Mouse (Mus musculus): ENCODE results near the gene Gm3604. TPM values are rescaled to one million over a fixed set of nuclear protein-coding genes. Genes with fewer than 3 reads are reported as not detected.
"Not testable (repeated sequence)": the region's sequence is repeated elsewhere in the genome, so short reads cannot be mapped to it uniquely, and the experiment has no call there.

Gene Gm3604
- 2.5 and 3.4 TPM in 2 replicates for polyA plus RNA-seq (2016; fragmentation: Nextera tagmentation; extraction: Ambion mirVana)

DNA sequence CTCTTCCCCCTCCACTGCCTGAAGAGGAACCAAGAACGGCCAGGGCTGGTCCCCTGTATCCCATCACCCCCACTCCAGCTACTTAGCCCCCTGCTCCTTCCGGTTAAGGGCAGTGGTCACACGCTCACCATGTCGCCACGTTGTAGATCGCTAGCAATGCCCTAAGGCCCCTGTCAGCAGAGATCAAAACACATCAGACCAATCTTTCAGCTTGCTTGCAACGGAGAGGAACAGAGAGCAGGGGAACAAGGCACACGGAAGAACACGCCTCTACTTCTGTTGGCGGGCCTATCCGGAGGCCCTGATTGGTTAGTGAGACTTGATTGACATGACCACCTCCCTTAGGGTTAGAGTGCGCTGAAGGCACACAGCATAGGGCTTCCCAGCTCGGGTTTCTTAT is at the start of gene Gm3604:
Gene Gm3604, minus strand, starts transcription at position 226 of the 400 bp plus-strand sequence.
- H3K27ac ChIP-seq; H3K27me3 ChIP-seq; H3K36me3 ChIP-seq; H3K4me1 ChIP-seq; ATAC-seq (ENCODE audit: low FRiP score); H3K9ac ChIP-seq; H3K9me3 ChIP-seq (replicated peaks): not testable (repeated sequence)
- Histone ChIP-seq H3K4me2 (replicated peaks) (peak within 1 kb of the TSS; percentile 39), H3K4me3 (peak within 1 kb of the TSS; percentile 34)
- 15% methylated on average over 13 of the region's 13 CpGs for WGBS

DNA sequence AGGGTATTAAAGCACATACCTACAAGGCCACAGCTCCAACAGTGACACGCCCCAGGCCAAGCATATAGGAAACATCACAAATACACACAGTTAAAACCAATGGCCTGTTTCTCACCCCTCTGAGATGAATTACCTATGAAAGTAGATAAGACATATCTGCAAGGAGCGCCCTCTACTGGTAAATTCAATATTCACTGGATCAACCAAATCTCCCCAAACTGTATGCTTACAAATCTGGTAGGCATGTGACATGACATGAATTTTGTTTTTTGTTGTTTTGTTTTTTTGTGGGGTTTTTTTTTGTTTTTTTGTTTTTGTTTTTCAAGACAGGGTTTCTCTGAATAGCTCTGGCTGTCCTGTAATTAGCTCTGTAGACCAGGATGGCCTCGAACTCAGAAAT is 16.2 kb upstream of the Gm3604 start:
- not testable (repeated sequence) for H3K27me3 ChIP-seq; H3K9ac ChIP-seq; H3K4me1 ChIP-seq; H3K4me3 ChIP-seq; H3K27ac ChIP-seq; ATAC-seq (ENCODE audit: low FRiP score); H3K4me2 ChIP-seq (replicated peaks); H3K9me3 ChIP-seq (replicated peaks); H3K36me3 ChIP-seq
- 71% methylated on average over 3 of the region's 3 CpGs for WGBS

GRCm38 (mm10) chr13:62390076-62390620 is 7.2 kb upstream of the Gm3604 start:
- not testable (repeated sequence) for H3K36me3 ChIP-seq; H3K9ac ChIP-seq; H3K27ac ChIP-seq; H3K4me2 ChIP-seq (replicated peaks); H3K27me3 ChIP-seq; H3K4me1 ChIP-seq; ATAC-seq (ENCODE audit: low FRiP score); H3K4me3 ChIP-seq
- peaks cover 10% of the 10 kb centered on the region for H3K9me3 ChIP-seq (replicated peaks)
- WGBS: 85% methylated on average over 8 of the region's 8 CpGs

DNA sequence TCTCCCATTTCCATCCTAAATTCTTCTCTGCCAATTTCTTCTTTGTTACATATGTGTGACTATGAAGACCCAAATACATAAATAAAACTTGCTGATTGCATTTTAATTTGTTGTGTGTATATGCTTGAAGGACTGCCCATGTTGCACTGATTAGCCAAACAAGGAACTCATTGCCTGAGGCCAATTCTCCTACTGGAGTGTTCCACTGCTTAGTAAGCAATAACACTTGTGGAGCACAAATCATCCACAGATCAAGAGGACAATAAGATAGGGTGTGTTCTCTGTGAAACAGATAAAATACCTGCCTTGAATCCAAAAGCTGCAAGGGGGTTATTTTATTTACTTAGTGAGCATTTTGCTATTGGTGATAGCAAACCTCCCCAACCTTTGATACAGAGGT is 51.2 kb downstream of the Gm3604 start:
- Histone ChIP-seq H3K27ac (no peak overlapping the region), H3K9ac (no peak overlapping the region), H3K27me3 (no peaks in the 10 kb centered on the region), H3K4me3 (no peak overlapping the region), H3K36me3 (no peaks in the 10 kb centered on the region), H3K4me2 (replicated peaks) (no peak overlapping the region), H3K4me1 (no peaks in the 10 kb centered on the region), H3K9me3 (replicated peaks) (peaks cover 36% of the 10 kb centered on the region)
- ATAC-seq (ENCODE audit: low FRiP score): no peak

- no peak overlapping the region for H3K27ac ChIP-seq
- 86% methylated on average over 2 of the region's 2 CpGs for WGBS
- no peak overlapping the region for H3K4me3 ChIP-seq
- no peaks in the 10 kb centered on the region for H3K4me1 ChIP-seq
- peaks cover 36% of the 10 kb centered on the region for H3K9me3 ChIP-seq (replicated peaks)
- ATAC-seq (ENCODE audit: low FRiP score): no peak
- no peak overlapping the region for H3K9ac ChIP-seq
- H3K4me2 ChIP-seq (replicated peaks): no peak overlapping the region
- H3K27me3 ChIP-seq: no peaks in the 10 kb centered on the region
- H3K36me3 ChIP-seq: no peaks in the 10 kb centered on the region
Observed at GRCm38 (mm10) chr13:62331381-62331780, 51.6 kb downstream of the Gm3604 start.

Small RNA genes within 50 kb of the gene (microRNA-seq; reads per million reads assigned to microRNA genes)
- gene Gm25933: not detected

Other genes with a start within 250 kb of the Gm3604 start
- gene Gm49359, start 83.7 kb upstream of the Gm3604 start, polyA plus RNA-seq (2016; fragmentation: Nextera tagmentation; extraction: Ambion mirVana): 15.0 and 17.5 TPM in 2 replicates
- 1.0 TPM in 1 of 2 replicates, not detected in the other for gene Zfp935, start 175.3 kb upstream of the Gm3604 start, polyA plus RNA-seq (2016; fragmentation: Nextera tagmentation; extraction: Ambion mirVana)
- 16.7 and 17.9 TPM in 2 replicates for gene Zfp934, start 188.0 kb upstream of the Gm3604 start, polyA plus RNA-seq (2016; fragmentation: Nextera tagmentation; extraction: Ambion mirVana)
- gene 6720489N17Rik, start 241.0 kb upstream of the Gm3604 start, polyA plus RNA-seq (2016; fragmentation: Nextera tagmentation; extraction: Ambion mirVana): 9.9 and 11.5 TPM in 2 replicates